Mouse (Mus musculus) thymus, adult 18-20 months (tissue): ENCODE results near the gene Lrmp.
"Not testable (repeated sequence)": the region's sequence is repeated elsewhere in the genome, so short reads cannot be mapped to it uniquely, and the experiment has no call there.

Source experiments
- DNase-seq, 2 experiments: peaks; one replicate each; pipeline ENCODE4 v3.0.0; 2022; ENCODE audit warnings: mixed read lengths in 2 of 2

Lrmp gene

DNA sequence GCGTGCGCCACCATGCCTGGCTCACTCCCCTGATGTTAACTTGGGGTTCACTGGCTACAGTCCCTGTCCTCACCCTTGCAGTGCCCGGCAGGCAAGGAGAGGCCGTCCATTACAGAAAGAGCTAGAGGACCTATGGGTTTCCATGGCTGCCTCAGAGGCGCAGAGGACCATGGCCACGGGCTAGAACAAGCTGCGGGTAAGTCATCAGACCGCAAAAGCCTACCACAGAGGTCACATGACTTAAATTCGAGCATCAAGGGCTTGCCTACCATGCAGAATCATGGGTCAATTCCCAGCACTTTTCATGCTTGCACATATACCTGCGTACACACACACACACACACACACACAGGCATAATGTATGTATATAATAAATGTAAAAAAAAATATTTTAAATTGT is 10.0 kb upstream of the Lrmp start:
- no peak for DNase-seq

DNA sequence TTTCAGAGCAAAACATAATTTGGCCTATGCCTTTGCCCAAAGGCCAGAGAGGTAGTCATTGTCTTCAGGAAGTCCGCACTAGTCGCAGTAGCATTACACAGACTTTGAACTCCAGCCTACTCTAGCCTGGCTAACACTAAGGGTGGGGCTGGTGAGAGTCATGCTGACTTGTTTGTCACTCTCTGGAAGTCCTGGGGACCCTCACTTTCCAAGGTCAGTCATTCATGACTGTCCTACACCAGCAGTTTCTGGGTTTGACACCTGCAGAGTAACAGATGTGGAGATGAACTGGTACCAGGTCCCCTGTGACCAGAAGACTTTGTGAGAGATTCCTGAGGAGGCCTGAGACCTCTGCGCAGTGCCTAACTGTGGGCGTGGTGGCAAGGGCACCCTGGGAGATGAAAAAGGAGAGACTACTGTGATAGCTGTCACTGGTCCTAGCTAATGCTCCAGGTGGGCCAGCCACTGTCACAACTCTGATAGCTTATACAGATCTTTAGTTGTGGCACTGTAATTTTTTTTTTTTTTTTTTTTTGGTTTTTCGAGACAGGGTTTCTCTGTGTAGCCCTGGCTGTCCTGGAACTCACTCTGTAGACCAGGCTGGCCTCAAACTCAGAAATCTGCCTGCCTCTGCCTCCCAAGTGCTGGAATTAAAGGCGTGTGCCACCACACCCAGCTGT is 9.2 kb upstream of the Lrmp start:
- DNase-seq = no peak

DNA sequence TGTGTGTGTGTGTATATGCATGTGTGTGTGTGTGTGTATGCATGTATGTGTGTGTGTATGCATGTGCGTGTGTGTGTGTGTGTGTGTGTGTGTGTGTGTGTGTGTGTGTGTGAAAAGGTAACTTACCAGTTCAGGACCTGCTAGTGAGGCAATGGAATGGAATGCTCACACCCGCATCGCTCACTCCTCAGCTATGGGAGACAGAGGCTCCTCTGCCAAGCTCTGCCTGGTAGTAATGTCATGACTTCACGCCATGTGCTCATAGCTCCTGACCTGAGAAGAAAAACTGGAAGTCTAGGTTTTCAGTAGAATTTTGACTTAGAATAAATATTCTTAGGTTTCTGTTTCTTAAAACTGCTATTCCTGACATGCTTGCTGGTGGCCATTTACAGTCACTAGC is 4.7 kb upstream of the Lrmp start:
- DNase-seq = no peak

DNA sequence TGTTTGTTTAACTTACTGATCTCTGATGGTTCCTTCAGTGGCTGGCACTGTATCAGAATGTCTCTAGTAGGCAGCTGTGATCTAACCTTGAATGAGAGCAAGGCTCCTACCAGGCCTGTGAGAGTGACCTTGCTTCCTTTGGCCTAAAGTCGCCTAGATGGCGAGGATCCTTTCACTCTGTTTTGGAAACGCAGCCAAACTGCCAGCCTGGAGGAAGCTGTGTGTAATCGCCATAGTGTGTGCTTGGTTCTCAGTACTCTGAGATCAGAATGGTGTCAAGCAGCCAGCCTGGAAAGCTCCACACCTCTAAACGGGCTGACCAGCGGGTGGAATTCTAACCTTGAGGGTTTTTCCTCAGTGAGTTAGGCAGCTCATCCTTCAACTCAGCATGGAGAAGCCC is 2.6 kb upstream of the Lrmp start:
- no peak for DNase-seq

DNA sequence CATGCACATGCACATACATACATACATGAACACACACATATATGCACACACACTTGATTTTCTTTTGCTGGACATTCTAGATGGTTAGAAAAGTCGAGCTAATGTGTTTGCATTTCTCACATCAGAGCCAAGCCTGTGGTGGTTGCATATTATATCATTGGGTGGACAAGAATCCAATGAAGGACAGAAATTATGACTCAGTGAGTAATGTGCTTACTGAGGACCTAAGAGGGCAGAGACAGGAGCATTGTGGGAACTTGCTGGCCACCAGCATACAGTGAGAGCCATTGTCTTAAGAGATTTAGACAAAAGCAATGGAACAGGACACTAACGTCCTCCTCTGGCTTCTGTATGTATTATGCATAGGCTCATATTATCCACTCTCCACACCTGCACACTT is 892 bp upstream of the Lrmp start:
- no peak for DNase-seq

DNA sequence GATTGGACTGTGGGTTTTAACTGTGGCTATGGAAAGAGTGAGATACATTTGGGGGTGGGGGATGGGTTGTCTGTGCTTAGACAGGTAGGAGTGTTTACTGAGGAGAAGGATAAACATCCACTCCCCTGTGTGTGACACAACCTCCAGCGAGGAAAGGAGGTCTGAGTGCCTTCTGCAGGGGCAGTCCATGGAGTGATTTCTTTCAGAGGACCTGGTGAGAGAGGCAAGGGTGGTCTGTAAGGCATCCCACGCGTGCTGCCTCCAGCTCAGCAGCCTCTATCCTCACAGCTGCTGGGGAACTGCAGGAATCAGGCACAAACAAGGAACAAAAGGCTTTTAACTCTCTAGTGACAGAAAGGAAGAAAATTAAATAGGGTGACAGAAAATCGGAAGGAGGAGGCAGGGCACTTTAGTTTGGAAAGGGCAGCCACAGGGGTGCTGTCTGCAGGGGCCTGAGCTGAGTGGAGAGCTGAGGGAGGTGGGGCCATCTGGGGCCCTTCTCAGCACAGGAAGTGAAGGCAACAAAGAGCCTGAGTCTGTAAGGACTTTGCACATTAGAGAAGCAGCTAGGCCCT is 732 bp downstream of the Lrmp start:
- peak in 1 of 2 experiments; percentile 54 for DNase-seq

DNA sequence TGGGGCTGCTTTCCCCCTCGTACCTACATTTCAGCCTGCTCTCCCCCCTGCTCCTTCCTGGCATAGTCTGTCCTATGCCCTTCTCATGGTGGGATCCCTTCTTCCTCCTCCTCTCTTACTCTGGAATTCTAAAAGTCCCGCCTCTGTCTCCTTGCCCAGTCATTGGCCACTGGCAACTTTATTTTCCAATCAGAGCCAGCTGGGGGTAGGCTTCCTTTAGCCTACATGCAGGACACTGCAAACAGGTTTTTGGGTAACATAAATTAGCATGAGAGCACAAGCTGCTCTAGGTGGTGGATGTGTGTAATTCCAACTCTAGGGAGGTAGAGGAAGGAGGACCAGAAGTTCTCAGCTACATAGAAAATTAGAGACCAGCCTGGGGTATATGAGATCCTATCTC is 4.6 kb downstream of the Lrmp start:
- DNase-seq = no peak

DNA sequence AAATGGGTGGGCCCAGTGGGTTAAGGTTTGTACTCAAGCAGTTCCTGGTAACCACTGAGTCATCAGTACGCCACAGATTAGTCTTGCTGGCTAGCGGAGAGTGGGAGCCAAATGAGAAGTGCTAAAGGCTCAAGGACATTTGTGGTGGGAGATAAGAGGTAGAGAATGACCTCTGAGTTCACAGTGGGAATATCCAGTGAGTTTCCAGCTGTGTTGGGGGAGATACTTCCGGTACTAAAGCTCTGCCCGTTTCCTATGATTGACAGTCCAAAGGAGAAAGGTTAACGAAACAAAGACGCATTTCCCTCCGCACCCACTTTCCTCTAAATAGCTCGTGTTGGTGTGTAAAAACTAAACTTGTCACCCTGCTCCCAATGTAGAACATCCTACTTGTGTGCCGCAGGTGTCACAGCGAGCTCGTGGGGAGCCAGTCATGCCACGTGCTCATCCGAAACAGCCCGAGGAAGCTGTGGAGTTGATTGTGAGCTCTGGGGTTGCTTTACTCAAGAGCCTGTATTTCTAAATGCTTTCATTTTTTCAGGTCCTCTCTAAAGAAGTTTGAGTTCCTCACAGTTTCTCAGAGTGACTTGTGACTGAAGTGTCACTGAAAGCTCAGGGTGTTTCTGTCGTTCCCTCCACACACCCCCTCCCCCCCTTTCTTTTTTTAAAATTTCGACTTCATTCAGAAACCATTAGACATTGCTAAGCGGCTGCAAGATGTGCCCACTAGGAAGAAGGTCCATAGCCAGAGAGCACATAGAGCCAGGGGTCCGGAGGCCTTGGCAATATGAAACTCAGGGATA is 5.5 kb downstream of the Lrmp start:
- peak; percentile 65 to 79 for DNase-seq

DNA sequence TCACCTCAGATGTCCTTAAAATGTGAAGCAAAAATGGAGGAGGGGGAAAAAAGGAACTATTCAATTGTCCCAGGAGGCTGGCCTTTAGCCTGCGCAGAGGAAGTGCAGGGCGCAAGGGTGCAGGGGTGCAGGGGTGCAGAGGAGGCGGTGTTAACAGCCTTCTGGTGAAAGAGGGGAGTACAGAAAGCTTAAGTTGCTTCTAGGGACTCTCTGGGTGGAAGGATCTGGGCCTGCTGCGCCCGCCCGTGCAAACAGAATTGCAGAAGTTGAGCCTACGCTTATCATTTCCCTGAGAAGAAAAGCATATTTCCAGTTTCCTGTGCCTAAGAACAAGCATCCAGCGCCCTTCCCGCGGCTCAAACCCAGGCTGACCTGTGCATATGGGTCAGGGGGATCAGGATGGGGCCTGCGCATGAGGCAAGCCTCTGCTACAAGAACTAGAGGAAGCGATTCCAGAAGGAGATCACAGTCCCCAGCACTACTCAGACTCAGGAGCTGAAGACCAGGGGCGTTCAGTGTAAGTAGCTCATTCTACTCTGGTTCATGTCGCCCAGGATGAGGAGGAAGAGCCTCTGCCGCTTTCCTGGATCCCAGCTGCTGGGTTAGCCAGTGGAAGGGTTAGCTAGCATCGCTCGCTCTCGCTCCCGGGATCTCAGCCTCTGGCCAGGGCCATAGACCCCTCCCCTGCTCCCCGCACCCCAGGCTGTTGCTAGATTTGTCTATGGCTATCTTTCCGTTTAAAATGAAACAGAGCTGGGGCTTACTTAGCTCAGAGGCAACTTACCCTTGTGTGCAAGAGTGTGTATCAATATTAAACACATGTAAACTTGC is 6.4 kb downstream of the Lrmp start:
- peak; percentile 67 to 81 for DNase-seq

DNA sequence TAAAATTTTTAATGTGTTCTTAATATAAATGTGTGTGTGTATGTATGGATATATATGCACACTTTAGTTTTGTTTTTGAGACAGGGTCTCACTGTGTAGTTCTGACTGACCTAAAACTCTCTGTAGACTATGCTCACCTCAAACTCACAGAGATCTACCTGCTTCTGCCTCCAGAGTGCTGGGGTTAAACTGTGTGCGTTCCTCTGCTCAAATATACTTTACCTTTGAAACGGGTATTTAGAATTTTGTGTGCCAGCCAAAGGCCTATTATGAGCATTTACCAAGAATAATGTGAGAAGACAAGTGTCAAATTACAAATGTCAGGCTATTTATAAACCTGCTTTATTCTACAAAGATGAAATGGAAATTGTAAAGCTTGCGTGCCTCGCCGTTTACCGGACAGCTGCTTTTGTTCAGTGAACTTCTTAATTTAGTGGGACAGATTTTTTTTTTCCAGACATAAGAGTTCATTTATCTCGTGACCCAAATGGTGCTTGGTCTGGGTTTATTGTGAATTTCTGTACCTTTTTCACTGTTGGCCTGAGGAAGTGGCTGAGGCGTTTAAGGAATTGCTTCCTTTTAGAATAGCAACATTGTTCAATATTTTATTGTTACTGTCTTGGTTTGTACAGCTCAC is 7.1 kb downstream of the Lrmp start:
- no peak for DNase-seq

DNA sequence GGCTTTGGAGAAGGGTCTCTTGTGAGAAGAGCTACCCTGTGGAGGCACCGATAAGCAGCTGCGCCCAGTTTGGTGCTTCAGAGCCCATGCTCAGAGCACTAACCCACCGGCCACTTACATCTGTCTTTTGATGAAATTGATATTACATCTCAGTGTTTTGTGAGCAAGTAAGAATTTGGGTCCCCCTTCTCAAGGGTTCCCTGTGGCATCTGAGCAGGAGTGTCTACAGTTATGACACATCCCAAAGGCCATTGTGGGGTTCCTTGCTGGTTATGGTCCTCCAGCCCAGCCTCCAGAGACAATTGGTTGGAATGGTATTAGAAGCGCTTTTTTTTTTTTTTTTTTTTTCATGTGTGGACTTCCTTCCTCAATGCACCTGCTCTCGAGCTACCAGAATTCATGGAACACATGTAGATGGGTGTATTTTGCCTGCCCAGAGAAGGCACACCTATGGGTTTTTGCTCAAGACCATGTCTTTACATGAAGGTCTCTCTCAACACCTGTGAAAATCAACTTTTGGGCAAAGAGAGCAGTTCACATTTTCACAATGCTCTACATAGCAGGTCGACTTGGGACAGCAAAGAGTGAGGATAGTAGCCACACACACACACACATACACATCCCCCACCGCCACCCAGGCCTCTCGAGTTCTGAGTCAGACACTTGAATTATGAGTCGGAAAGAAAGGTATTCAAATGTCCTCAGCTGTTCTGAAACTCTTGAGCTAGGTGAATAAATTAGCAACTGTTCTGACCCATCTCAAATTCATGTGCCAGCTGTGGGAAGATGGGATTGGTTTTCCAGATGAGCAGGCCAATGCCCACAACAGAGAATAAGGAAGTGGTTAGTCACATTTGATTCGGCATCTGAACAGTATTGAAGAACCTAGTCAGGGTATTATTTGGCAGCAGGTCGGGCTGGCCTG is 7.9 kb downstream of the Lrmp start:
- DNase-seq = no peak

DNA sequence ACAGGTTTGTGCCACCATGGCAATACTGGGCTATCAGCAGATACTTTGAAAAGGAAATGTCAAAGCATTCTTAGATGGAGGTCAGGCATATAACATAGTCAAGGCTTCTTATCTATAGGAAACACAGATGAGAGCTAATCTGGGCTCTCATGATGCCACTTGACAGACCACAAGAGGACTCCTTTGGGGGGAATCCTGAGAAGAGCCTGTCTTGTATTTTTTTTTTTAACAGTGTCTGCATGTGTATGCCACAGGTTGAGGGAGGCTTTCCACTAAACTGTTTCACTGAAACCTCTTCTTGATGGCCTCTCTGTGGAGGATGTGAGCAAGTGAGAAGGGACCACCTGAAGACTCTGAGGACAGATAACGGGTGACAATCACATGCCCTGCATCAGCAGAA is 9.2 kb downstream of the Lrmp start:
- DNase-seq = no peak

DNA sequence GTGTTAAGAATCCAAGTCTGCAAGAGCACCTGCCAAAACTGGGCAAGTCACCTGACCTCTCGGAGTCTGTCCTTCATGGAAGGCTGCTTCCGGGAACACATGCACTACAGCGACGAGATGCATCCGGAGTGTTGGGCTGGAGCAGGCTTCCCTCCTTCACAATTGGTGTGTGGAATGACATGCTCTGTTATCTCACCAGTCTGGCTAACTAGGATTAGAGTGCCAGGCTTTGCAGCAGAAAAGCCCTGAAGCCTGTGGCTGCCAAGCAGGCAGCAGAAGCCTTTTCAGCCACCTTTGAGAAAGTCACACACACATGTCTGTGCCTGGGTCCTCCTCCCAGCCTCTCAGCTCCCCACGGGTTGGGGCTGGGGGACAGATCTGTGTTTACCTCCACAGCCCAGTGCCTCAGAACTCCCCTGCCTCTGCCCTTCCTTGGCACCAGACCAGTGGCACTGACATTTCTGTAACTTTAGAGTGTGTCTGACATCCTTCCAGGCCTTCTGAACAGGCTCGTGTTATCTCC is 10.2 kb downstream of the Lrmp start:
- DNase-seq = no peak

DNA sequence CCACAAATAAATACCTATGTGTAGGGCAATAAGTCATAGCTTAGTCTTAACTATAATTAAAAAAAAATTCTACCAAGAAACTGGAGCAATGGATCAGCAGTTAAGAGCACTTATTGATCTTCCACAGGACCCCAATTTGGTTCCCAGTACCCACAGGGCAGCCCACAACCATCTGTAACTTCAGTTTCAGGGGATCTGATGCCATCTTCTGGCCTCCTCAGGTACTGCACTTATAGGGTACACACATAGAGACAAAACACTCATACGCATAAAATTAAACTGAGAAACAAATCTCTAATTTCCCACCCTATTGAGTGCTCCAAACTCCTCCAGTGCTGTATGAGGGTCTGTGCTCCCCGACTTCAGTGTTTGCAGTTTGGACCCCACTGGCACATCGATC is 12.2 kb downstream of the Lrmp start:
- no peak for DNase-seq

DNA sequence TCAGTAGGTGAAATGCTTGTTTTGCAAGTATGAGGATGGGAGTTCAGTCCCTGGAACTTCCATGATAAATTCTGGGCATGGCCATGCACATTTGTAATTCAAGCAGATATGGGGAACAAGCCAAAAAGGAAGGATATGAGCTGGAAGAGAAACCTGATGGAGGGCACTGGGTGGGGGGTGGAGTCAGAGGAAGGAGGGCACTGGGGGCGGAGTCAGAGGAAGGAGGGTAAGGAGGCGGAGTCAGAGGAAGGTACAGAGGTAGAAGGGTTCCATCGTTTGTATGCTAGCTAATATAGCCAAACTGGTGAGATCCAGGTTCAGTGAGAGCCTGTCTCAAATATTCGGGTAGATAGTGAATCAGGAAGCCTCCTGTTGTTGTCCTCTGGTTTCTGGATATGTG is 14.1 kb downstream of the Lrmp start:
- DNase-seq = no peak

DNA sequence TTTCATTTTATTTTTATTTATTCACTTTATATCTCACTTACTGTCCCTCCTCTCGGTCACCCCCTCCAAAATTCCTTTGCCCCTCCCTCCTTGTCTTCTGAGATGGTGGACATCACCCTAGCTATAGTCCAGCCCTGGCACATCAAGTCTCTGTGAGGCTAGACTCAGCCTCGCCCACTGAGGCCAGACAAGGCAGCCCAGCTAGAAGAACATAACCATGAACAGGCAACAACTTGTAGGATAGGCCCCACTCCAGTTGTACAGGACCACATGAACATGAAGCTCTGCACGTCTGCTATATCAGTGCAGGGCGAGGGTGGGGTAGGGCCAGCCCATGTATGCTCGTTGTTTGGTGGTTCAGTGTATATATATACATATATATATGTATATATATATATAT is 16.5 kb downstream of the Lrmp start:
- no peak for DNase-seq

DNA sequence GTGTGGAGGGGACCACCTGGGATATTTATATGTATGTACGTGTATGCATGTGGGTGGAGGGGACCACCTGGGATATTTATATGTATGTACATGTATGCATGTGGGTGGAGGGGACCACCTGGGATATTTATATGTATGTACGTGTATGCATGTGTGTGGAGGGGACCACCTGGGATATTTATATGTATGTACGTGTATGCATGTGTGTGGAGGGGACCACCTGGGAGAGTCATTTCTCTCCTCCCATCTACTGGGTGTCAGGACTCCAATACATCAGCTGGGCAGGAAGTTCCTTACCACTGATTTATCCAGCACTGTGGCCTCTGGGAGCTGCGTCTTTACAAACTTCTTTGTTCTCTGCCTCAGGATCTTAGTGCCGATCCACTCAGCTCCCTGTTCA is 17.5 kb downstream of the Lrmp start:
- DNase-seq = not testable (repeated sequence)

DNA sequence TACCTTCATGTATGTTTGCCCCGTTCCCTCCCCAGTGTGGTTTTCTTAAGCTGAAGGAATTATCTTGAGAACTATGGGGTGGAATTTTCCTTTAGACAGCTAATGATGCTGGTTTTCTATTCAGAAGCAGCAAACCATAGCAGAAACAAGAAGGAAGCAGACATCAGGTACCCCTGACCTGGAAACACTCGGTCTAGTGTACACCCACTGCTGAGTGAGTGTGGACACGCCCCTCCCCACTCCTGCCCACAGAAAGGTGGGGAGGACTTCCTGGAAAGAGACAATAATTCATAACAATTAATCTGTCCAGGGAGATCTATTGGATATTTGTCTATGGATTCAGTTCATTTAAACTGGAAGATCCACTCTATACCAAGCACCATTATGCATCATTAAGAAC is 19.8 kb downstream of the Lrmp start:
- DNase-seq = no peak

DNA sequence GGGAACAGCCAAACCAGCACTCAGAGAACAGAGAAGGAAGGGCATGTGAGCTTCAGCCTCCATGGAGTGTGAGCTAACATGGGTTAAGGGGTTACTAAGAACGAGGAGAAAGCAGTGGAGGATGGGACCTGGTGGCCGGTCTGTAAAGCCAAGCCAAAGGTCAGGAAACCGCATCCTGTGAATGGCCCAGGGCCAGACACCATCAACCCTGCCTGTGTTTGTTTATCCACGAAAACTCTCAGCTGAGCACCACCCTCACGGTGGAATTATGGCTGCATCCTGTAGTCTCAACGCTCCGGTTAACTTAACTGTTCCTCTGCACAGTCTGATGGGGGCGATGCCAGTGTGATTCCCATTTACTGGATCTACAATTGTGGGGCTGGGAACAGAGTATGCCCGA is 20.4 kb downstream of the Lrmp start:
- no peak for DNase-seq

DNA sequence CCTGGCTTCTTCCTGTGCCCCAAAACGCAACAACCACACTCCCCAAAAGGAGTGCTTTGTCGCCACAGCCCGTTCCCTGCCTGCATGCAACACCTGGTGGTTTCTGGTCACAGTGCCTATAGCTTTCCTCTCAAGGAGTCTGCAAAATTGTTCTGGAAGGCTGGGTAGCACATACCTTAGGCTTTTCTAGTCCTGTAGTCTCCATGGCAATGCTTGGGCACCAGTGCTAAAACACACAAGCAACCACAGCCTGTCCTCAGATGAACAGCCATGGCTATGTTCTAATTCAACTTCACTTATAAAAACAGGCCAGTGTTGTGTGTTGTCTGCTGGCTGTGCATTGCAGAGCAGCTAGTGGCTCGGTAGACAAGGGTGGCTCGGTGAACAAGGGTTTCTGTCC is 21.4 kb downstream of the Lrmp start:
- DNase-seq = no peak

DNA sequence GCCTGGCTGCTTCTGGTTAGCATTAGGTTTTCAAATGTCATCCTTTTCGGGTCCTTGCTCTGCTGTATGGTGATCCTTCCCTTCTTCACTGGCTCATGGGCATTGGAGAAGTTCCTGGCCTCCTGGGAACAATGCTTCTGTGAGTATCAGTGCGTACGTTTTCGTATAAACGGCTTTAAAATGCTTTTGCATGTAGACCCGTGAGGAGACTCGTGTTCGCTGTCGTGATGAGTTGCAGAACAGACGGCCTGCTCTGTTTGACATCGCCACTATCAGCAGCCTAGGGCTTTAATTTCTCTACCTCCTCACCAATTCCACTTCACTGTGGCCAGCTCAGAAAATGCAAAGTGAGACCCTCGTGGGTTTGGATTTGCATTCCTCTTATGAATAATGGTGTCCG is 23.8 kb downstream of the Lrmp start:
- no peak for DNase-seq
